Mouse (Mus musculus) limb, embryonic 15.5 days (tissue): ENCODE measurements around the gene Acer2. TPM values are rescaled to one million over a fixed set of nuclear protein-coding genes. Genes with fewer than 3 reads are reported as not detected.
"Not testable (repeated sequence)": the region's sequence is repeated elsewhere in the genome, so short reads cannot be mapped to it uniquely, and the experiment has no call there.

Source experiments
- ATAC-seq: fragments of 200-750 bp; cut with Nextera tagmentation; 2 replicates; pipeline ENCODE4 v1.8.0; 2017; ENCODE audit warnings: low read depth, moderate TSS enrichment; ENCODE audit not compliant: insufficient number of reproducible peaks, low FRiP score, low TSS enrichment
- H3K27ac ChIP-seq: fragments of 300-500 bp; sonication (generic); 2 replicates; pipeline ENCODE4 v1.5.1; 2015; ENCODE audit warnings: moderate library complexity, mild to moderate bottlenecking, inconsistent platforms
- H3K27me3 ChIP-seq: fragments of 300-500 bp; sonication (generic); 2 replicates; pipeline ENCODE4 v1.6.1; 2015; ENCODE audit warnings: inconsistent platforms
- H3K36me3 ChIP-seq: fragments of 300-500 bp; sonication (generic); 2 replicates; pipeline ENCODE4 v1.6.1; 2015; ENCODE audit warnings: inconsistent platforms
- H3K4me1 ChIP-seq: fragments of 300-500 bp; sonication (generic); 2 replicates; pipeline ENCODE4 v1.6.1; 2015; ENCODE audit warnings: inconsistent platforms
- H3K4me2 ChIP-seq: fragments of 300-500 bp; sonication (generic); 2 replicates; pipeline ENCODE4 v1.6.1; 2015; ENCODE audit warnings: mild to moderate bottlenecking, inconsistent platforms
- H3K4me3 ChIP-seq: fragments of 300-500 bp; sonication (generic); 2 replicates; pipeline ENCODE4 v1.5.1; 2015; ENCODE audit warnings: mild to moderate bottlenecking, inconsistent platforms
- H3K9ac ChIP-seq: fragments of 300-500 bp; sonication (generic); 2 replicates; pipeline ENCODE4 v1.6.1; 2015; ENCODE audit warnings: inconsistent platforms
- H3K9me3 ChIP-seq: fragments of 300-500 bp; sonication (generic); 2 replicates; pipeline ENCODE4 v1.6.1; 2016; ENCODE audit warnings: inconsistent platforms
- whole genome bisulfite sequencing: fragments of 180-500 bp; shearing (Covaris S2); methylation state at CpG from one replicate; pipeline ENCODE4 v1.1.7; 2015; 5-methylcytosine and 5-hydroxymethylcytosine counted together
- polyA plus RNA-seq: library from polyadenylated mRNA; unstranded; fragments of >200 nt; fragmentation: Nextera tagmentation; extraction: Ambion mirVana; gene quantifications from 2 replicates; pipeline ENCODE4 v1.2.1, GENCODE M21; 2015

Gene Acer2
- polyA plus RNA-seq = 14.5 and 16.3 TPM in 2 replicates

DNA sequence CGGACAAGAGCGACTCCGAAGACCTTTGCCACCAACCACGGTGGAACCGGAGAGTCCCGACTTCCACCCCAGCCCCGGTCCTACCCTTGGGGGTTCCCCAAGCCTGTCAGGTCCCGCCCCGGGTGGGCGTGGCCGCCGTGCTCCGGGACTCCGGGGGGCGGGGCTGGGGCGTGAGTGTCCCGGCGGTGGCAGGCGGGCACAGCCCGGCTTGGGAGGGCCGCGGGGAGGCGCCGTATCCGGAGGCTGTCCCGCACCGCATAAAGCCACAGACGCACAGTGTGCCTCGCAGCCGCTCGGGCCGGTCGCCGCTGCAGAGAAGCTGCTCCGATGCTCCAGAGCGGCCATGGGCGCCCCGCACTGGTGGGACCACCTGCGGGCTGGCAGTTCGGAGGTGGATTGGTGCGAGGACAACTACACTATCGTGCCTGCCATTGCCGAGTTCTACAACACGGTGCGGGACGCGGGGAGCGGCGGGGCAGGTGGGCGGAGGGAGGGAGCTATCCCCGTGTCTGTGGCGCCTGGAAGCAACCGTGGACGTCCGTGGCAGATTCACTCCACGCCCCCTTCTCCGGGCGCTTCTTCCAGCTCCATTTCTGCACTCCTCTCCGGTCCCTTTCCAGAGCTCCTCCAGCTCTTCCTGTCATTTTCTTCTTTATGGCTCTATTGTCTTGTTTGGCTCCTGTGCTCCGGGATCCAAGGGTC is at the start of gene Acer2:
Gene Acer2 (plus strand): TSS at position 251 of the 702 bp plus-strand sequence.
- Histone ChIP-seq H3K27me3 (no peaks in the 10 kb centered on the region), H3K4me2 (peak within 1 kb of the TSS; percentile 94), H3K4me3 (peak within 1 kb of the TSS; percentile 69), H3K9me3 (no peaks in the 10 kb centered on the region), H3K4me1 (peaks cover 7% of the 10 kb centered on the region; the same call in 1 of the 2 replicates), H3K27ac (no peak within 1 kb of the TSS), H3K36me3 (no peaks in the 10 kb centered on the region), H3K9ac (peak within 1 kb of the TSS; percentile 48)
- WGBS = under 1% methylated on average over 60 of the region's 60 CpGs
- peak; percentile 87 for ATAC-seq

DNA sequence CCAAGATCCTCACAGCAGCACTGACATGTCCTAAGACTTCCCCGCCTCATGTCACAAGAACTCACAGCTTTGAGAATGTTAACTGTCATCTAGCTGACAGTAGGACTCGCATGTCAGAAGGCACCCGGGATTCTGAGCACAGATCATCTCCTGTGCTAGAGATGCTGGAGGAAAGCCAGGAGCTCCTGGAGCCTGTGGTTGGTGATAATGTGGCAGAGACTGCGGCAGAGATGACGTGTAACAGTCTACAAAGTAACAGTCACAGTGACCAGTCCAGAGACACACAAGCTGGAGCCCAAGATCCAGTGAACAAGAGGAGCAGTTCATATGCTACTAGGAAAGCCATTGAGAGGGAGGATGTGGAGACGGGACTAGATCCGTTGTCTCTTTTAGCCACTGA is 49.1 kb upstream of the Acer2 start:
- no peak for ATAC-seq
- Histone ChIP-seq H3K9me3 (no peaks in the 10 kb centered on the region), H3K4me1 (no peaks in the 10 kb centered on the region), H3K4me3 (no peak overlapping the region), H3K4me2 (no peak overlapping the region), H3K27me3 (no peaks in the 10 kb centered on the region), H3K36me3 (peaks cover 57% of the 10 kb centered on the region), H3K27ac (no peak overlapping the region), H3K9ac (no peak overlapping the region)
- WGBS = 92% methylated on average over 7 of the region's 7 CpGs

DNA sequence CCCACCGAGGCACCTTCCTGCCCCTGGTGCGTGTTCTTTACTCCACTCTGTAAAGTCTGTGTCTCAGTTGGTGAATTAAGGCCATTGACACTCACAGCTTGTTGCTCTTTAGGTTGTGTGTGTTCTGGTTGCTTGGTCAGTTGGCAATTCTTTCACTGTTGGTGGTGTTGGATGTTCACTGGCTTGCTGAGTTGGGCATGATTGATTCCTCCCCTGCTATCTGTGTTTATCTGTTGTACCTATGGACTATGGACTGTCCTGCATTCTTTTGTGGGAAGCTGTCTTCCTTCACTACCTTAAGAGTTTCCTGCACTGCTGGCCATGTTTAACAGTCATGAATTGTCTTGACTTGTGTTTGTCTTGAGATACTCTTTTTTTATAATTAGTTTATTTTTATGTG is 42.3 kb upstream of the Acer2 start:
- Histone ChIP-seq H3K27ac (no peak overlapping the region), H3K9ac (no peak overlapping the region), H3K4me3 (no peak overlapping the region), H3K4me2 (no peak overlapping the region), H3K36me3 (peaks cover 57% of the 10 kb centered on the region), H3K9me3 (no peaks in the 10 kb centered on the region), H3K27me3 (no peaks in the 10 kb centered on the region), H3K4me1 (no peaks in the 10 kb centered on the region)
- ATAC-seq = no peak
- WGBS = 97% methylated on average over 2 of the region's 2 CpGs

DNA sequence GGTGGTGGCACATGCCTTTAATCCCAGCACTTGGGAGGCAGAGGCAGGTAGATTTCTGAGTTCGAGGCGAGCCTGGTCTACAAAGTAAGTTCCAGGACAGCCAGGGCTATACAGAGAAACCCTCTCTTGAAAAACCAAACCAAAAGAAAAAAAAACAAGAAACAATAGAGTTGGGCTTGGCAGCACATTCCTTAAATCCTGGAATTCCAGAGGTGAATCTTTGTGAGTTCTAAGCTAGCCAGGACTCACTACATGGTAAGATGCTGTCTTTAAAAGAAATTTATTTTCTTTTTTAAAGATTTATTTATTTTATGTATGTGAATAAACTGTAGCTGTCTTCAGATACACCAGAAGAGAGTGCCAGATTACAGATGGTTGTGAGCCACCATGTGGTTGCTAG is 33.1 kb upstream of the Acer2 start:
- 95% methylated on average over 2 of the region's 2 CpGs for WGBS
- not testable (repeated sequence) for H3K4me3 ChIP-seq, H3K9ac ChIP-seq, H3K27ac ChIP-seq, H3K27me3 ChIP-seq, H3K9me3 ChIP-seq, ATAC-seq, H3K4me2 ChIP-seq, H3K4me1 ChIP-seq
- H3K36me3 ChIP-seq = peaks cover 62% of the 10 kb centered on the region

DNA sequence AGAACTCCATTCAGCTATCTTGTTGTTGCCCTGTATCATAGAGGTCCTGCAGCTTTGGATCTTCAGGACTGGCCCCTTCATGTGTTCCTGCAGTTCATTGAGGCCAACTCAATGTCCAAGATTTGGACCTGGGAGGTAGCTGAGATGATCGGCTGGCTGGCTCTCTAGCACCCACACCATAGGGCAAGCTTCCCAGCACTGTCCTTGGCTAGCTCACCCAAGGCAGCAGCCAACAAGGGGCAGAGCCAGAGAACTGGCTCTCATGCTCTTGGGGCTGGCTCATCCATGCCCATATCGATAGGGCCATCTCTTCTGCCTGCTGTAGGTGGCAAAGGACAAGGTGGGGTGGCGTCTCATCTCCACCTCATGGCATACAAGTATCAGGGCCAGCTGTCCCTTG is 28.8 kb upstream of the Acer2 start:
- WGBS = 92% methylated on average over 3 of the region's 3 CpGs
- no peak overlapping the region for H3K4me2 ChIP-seq
- H3K36me3 ChIP-seq = peaks cover 51% of the 10 kb centered on the region
- no peak overlapping the region for H3K4me3 ChIP-seq
- H3K27me3 ChIP-seq = no peaks in the 10 kb centered on the region
- no peaks in the 10 kb centered on the region for H3K9me3 ChIP-seq
- H3K9ac ChIP-seq = no peak overlapping the region
- H3K27ac ChIP-seq = no peak overlapping the region
- no peak for ATAC-seq
- no peaks in the 10 kb centered on the region for H3K4me1 ChIP-seq

DNA sequence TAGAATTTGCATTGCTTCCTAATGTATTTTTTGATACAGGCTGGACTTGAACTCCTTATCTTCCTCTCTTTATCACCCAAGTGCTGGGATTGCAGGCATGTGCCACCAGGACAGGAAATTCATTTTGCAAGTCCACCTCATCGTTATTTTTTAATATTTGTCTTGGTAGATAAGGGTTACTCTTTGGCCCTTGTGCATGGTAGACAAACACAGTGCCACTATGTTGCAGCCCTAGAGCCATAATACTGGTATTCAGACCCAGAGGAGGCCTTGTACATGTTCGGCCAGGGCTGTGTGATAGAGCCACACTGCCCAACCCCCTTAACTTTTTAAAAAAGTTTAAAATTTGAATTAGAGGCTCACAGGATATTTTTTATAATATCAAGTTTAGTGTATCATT is 26.9 kb upstream of the Acer2 start:
- H3K4me3 ChIP-seq = no peak overlapping the region
- no peaks in the 10 kb centered on the region for H3K9me3 ChIP-seq
- no peak for ATAC-seq
- no peak overlapping the region for H3K27ac ChIP-seq
- no peak overlapping the region for H3K9ac ChIP-seq
- H3K27me3 ChIP-seq = no peaks in the 10 kb centered on the region
- no peaks in the 10 kb centered on the region for H3K4me1 ChIP-seq
- H3K36me3 ChIP-seq = peaks cover 49% of the 10 kb centered on the region
- 91% methylated on average over 2 of the region's 2 CpGs for WGBS
- H3K4me2 ChIP-seq = no peak overlapping the region

DNA sequence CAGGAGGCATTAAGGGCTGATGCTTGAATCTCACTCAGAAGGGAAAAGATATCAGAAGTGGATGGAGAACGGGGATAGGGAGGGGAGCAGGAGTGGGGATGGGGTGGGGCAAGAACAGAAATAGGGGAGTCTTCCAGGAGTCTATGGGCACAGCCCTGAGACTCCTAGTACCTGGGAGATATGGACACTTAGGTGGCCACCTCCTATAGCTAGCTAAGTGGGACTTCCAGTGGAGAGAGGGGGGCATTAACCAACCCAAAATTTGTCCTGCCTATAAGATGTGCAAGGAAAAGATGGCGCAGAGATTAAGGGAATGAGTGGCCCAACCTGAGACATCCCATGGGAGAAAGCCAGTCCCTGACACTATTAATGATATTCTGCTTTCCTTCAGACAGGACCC is 22.9 kb upstream of the Acer2 start:
- Histone ChIP-seq H3K27ac (no peak overlapping the region), H3K9me3 (no peaks in the 10 kb centered on the region), H3K9ac (no peak overlapping the region), H3K27me3 (no peaks in the 10 kb centered on the region), H3K4me2 (no peak overlapping the region), H3K4me3 (no peak overlapping the region), H3K4me1 (0 out of 2 replicates have a peak, but pooled peaks cover 3% of the 10 kb centered on the region), H3K36me3 (peaks cover 50% of the 10 kb centered on the region)
- no peak for ATAC-seq
- 86% methylated on average over 2 of the region's 2 CpGs for WGBS

DNA sequence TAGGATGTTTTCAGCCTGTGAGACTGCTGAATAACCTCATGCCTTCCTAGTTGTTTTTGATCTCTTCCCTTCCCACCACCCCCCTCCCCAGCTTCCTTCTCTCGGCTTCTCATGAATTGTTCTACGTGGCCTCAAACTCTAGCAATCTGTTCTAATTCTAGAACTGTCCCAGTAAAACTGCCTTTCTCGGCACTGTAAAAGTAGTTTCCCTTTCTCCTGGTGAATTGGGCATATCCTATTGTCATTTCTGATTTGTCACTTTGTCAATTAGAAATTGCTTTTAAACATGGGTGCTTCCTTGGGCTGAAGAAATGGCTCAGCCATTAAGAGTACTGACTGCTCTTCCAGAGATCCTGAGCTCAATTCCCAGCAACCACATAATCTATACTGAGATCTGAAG is 22.2 kb upstream of the Acer2 start:
- Histone ChIP-seq H3K9me3 (no peaks in the 10 kb centered on the region), H3K9ac (no peak overlapping the region), H3K4me1 (0 out of 2 replicates have a peak, but pooled peaks cover 3% of the 10 kb centered on the region), H3K36me3 (peaks cover 47% of the 10 kb centered on the region), H3K4me2 (no peak overlapping the region), H3K27ac (no peak overlapping the region), H3K4me3 (no peak overlapping the region), H3K27me3 (no peaks in the 10 kb centered on the region)
- ATAC-seq = no peak
- WGBS = 60% methylated on average over 3 of the region's 3 CpGs

DNA sequence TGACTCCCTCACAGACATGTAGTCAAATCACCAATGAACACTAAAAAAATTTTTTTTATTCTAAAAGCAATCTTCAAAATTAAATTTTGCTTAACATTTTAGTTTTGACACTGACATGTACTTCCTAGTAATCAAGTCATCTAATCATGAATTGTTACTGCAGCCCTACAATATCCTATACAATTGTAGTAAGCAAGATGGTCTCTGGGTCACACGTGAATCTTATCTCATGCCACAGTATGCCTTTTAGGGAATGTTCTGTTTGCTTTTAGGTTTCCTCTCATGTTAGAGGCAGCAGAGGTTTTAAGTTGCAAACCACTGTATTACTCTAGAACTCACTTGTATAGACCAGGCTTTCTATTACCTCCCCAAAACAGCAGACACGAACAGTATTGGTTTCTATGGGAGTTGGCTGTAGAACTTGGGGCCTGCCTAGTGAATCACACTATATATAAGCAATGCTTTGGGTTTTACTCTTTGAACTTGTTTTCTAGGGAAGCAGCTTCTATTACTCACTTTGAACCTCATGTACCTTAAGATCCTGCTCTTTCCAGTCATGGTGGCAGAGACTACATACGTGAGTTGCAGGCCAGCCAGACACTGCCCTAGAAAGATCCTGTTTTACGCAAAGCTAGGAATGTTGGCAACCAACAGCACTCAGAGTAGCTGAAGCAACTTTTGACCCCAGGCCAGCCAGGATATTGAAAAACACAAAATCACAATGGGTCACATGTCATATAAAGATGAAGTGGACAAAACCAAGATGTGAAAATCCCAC is 21.2 kb upstream of the Acer2 start:
- Histone ChIP-seq H3K9me3 (no peaks in the 10 kb centered on the region), H3K27me3 (no peaks in the 10 kb centered on the region), H3K36me3 (peaks cover 43% of the 10 kb centered on the region), H3K27ac (no peak overlapping the region), H3K4me2 (no peak overlapping the region), H3K4me1 (peaks cover 4% of the 10 kb centered on the region; the same call in 1 of the 2 replicates), H3K4me3 (no peak overlapping the region), H3K9ac (no peak overlapping the region)
- 79% methylated on average over 4 of the region's 4 CpGs for WGBS
- no peak for ATAC-seq

DNA sequence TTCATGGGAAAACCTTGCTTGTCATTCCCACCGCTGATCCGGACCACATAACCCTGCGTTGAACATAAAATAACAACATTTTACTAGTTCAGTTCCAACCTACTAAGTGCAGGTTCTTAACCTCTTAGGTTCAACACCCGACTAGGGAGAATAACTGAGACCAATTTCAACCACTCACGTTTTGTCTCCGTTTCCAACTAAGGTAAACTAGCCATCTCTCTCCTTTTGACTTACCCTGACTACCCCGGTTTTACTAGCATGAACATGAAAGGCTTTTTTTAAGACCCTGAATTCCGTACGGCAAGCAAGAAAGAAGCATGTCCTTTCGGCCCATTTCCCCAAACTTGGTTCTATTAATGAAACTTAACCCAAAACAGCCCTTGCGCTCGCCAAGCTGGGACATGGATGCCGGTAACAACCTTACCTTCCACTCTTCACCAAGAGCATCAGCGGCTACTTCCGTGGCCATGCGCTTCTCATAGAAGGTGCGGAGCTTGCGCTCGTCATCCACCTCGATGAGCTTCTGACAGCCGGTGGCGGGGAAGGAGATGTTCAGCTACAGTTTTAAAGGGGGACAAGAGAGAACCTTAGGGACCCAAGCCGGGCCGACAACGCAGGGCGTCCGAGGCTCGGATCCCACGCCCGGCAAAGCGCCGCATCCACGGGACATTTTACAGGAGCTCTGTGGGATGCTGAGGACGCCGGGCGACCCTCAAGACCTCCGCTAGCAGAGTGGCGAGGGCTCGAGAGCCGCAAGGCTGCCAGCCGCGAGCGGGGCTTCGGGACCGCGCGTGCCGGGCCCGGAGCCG is 17.7 kb upstream of the Acer2 start:
- peak overlapping the region; percentile 97 for H3K27ac ChIP-seq
- H3K27me3 ChIP-seq = no peaks in the 10 kb centered on the region
- H3K4me2 ChIP-seq = peak overlapping the region; percentile 56
- peak overlapping the region; percentile 90 for H3K4me3 ChIP-seq
- WGBS = 2% methylated on average over 50 of the region's 50 CpGs
- H3K4me1 ChIP-seq = peaks cover 7% of the 10 kb centered on the region; the same call in 1 of the 2 replicates
- ATAC-seq = no peak; the same call in 1 of the 2 replicates
- H3K9me3 ChIP-seq = no peaks in the 10 kb centered on the region
- H3K36me3 ChIP-seq = peaks cover 33% of the 10 kb centered on the region
- peak overlapping the region; percentile 100 for H3K9ac ChIP-seq

DNA sequence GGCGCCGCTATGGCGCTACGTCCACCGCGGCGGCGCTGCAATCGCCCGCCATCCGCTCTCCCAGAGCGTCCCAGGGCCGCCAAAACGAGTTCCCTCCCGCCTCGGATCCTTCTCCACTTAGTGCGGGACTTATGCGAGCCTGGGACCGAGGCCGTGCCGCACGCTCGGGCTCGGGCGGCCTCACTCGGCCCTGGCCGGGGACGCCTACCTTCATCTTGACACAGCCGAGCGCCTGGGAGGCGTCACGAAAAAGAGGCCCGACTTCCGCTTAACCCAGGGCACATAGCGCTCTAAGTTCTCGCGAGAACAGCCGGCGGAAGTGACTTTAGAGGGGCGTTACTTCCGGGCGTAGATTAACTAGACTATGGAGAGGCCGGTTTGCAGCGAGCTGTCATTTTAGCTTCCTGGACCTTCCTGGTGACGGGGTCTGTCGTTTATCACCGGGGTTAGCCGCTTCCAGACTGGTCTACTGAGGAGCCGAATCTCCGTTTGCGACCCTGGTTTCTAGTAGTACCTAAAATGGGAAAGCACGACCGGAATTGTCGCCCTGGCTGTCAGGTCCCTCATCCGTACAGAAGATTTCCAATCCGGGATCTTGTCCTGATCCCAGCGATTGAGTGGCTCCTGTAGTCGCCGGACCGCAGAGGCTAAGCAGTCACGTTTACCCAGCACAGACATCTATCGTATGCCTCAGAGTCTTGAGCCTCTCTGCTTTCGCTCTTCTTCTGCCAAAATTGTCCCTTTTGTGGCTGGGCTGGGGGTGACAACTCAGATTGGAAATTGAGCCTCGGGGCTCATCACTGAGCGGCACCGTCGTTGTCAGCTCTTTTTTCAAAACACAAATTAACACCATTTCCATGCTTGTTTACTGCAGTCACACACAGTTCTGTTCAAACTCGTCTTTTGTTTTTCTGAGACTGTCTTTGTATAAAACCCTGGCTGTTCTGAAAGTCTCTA is 16.8 kb upstream of the Acer2 start, which contains the start of gene Rps6:
Gene Rps6 (minus strand): TSS at position 300 of the 957 bp plus-strand sequence.
- Histone ChIP-seq H3K36me3 (peaks cover 26% of the 10 kb centered on the region), H3K27me3 (no peaks in the 10 kb centered on the region), H3K4me1 (peaks cover 7% of the 10 kb centered on the region; the same call in 1 of the 2 replicates), H3K4me3 (peak within 1 kb of the TSS; percentile 90), H3K27ac (peak within 1 kb of the TSS; percentile 97), H3K4me2 (peak within 1 kb of the TSS; percentile 79), H3K9ac (peak within 1 kb of the TSS; percentile 100), H3K9me3 (no peaks in the 10 kb centered on the region)
- peak; percentile 97 for ATAC-seq
- WGBS = under 1% methylated on average over 67 of the region's 68 CpGs
